Mouse (Mus musculus): ENCODE results near the gene Rps6kb2.
"Not testable (repeated sequence)": the region's sequence is repeated elsewhere in the genome, so short reads cannot be mapped to it uniquely, and the experiment has no call there.

DNA sequence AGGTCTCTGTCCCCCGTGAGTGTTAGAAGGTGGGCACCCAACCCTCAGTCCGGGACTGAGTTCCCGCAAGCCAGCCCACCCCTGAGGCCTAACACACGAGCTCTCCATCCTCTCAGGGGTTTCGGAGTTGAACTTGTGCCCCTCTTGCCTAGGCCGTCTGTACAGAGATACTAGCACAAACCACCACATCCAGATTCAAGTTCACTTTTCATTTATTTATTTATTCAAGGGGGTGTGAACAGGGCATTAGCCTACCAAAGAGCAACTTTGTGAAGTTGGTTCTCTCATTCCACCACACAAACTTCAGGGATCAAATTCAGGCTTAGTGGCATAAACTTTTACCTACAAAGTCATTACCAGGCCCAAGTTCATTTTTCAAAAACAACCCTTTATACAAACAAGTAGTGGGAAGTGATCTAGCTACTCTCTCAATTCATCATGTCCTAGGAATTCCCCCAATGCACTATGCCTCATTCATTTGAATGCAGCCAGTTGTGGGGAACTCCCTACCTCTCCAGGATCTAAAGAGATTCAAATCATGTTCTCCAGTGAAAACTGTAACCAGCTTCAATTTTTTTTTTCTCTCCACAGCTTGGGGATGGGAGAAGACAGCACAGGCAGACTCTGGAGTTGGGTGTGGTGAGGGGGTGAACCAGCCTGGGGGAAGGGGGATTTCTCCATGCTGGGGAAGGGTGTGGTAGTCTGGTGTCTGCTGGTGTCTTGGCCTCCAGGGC lies 27.8 kb downstream of the Rps6kb2 start:
- TF ChIP-seq CTCF (IDR thresholded peaks at IDR 0.05; ENCODE audit: low read depth, low read length); GATA1 (IDR thresholded peaks at IDR 0.05; ENCODE audit: borderline replicate concordance, low read length); GATA2 (IDR thresholded peaks at IDR 0.05; ENCODE audit: borderline replicate concordance, low read depth, low read length): not testable (repeated sequence)
